Mouse (Mus musculus): ENCODE measurements around the gene Tsc22d4. TPM values are rescaled to one million over a fixed set of nuclear protein-coding genes. Genes with fewer than 3 reads are reported as not detected.

Gene Tsc22d4
- total and polyA plus RNA-seq, 3 experiments, result 90.8 to 491 (median 93.5) TPM

DNA sequence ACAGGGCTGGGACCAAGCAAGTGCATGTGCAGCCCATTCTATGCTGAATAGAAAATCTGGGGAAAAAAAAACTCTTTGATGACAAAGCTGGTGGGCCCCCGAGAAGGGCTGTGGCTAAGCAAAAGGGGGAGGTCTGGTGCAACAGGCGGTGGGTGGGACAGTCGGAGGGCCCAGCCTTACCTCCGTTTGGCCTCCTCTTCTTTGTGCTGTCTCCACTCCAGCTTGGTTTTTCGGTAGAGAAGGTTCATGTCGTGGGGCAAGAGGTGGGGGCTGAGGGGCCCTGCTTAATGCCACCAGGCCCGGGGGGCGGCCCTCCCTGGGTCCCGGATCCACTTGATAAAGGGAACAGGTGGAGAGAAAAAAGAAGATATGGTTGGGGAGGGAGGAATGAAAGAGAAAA lies 6.1 kb upstream of the Tsc22d4 start:
- no peak for ATAC-seq (ENCODE audit: extremely low read depth, insufficient number of reproducible peaks, low FRiP score, poor library complexity, severe bottlenecking)
- no peak overlapping the region; the same call in 1 of the 2 replicates for H3K4me3 ChIP-seq (ENCODE audit: low read depth, low read length)
- peaks cover 17% of the 10 kb centered on the region for H3K27me3 ChIP-seq (ENCODE audit: insufficient read depth, low read length)
- TF ChIP-seq CTCF (IDR thresholded peaks at IDR 0.05; ENCODE audit: low read depth, low read length) (no peak), GATA2 (IDR thresholded peaks at IDR 0.05; ENCODE audit: borderline replicate concordance, low read depth, low read length) (no peak), GATA1 (IDR thresholded peaks at IDR 0.05; ENCODE audit: borderline replicate concordance, low read length) (no peak), TAL1 (conservative IDR thresholded peaks at IDR 0.05; ENCODE audit: low read depth, low read length) (no peak), POLR2AphosphoS5 (IDR thresholded peaks at IDR 0.05; ENCODE audit: insufficient replicate concordance, low read depth, low read length) (no peak)
- no peaks in the 10 kb centered on the region for H3K9me3 ChIP-seq (replicated peaks)
- H3K4me1 ChIP-seq (ENCODE audit: insufficient read depth, low read depth, low read length), result peaks cover 55% of the 10 kb centered on the region
- H3K36me3 ChIP-seq (replicated peaks), result no peaks in the 10 kb centered on the region
- no peak for DNase-seq (ENCODE audit: low spot score)

DNA sequence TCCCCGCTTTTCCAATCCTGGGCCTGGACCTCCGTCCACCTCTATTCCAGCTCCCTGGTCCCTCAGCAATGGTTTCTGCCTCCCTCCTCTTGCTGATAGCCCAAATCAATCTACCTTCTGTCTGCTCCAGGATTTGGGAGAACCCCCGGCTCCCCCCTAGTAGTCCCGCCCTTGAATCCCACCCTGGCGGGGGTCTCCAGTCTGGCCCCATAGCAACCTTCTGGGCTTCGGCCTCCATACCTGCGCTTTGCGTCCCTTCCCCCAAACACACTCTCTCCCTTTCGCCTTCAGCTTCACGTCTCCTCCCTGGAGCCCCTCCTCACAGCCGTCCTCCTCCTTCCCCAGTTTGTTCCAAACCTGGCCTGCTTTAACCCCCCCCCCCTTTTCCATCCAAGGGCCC lies 5.0 kb upstream of the Tsc22d4 start:
- DNase-seq (ENCODE audit: low spot score), result no peak
- peak overlapping the region; percentile 75 for H3K4me3 ChIP-seq (ENCODE audit: low read depth, low read length)
- peaks cover 64% of the 10 kb centered on the region for H3K4me1 ChIP-seq (ENCODE audit: insufficient read depth, low read depth, low read length)

DNA sequence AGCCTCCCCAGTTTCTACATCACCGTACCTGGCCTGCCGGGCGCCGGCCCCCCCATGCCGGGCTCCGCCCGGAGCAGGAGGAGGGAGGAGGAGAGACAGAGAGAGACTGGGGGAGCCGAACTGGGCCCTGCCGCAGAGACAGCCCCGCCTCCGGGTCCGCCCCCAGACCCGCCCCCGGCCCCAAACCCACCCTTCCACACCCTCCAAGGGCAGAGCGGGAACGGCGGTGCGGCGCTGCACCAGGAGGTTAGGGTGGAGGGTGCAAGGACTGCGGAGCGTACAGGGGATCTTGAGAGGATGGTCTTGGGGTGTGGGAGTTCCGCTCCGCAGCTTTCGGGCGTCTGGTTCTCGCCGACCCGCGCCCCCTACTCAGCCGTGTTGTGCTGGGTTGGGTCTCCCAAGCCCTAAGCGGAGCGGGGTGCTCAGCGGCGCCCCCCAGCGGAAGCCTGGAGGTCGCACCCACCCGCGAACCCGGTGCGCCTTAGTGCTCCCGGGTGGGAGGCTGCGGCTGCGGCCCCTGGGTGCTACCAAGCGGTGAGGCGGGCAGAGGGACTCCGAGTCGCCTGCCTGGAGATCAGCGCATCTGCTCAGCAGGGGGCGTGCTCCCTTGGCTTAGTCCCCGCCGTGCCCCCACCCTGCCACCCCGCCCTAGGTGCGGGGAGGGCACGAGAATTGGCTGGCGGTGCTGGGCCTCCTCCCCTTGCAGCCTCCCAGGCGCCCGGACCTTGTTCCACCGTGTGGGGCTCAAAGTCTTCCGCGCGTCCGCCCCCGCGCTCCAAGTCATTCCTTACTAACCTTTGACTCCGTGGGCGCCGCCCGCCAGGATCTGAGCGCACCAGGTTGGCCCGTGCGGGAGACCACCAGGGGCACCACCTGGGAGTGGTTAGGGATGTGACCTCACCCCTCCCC lies 4.3 kb upstream of the Tsc22d4 start, which contains the start of gene Nyap1:
Gene Nyap1 (minus strand): TSS at position 585 of the 909 bp plus-strand sequence.
- DNase-seq (ENCODE audit: low spot score) (peak; percentile 81), ATAC-seq (ENCODE audit: extremely low read depth, insufficient number of reproducible peaks, low FRiP score, poor library complexity, severe bottlenecking) (peak; percentile 35; the same call in 1 of the 2 replicates)
- Histone ChIP-seq H3K9me3 (replicated peaks) (no peaks in the 10 kb centered on the region), H3K4me3 (ENCODE audit: low read depth, low read length) (peak within 1 kb of the TSS; percentile 75), H3K36me3 (replicated peaks) (no peaks in the 10 kb centered on the region), H3K4me1 (ENCODE audit: insufficient read depth, low read depth, low read length) (peaks cover 65% of the 10 kb centered on the region), H3K27me3 (ENCODE audit: insufficient read depth, low read length) (peaks cover 5% of the 10 kb centered on the region; the same call in 1 of the 2 replicates)
- TF ChIP-seq GATA2 (IDR thresholded peaks at IDR 0.05; ENCODE audit: borderline replicate concordance, low read depth, low read length) (no peak), TAL1 (conservative IDR thresholded peaks at IDR 0.05; ENCODE audit: low read depth, low read length) (no peak), POLR2AphosphoS5 (IDR thresholded peaks at IDR 0.05; ENCODE audit: insufficient replicate concordance, low read depth, low read length) (no peak), CTCF (IDR thresholded peaks at IDR 0.05; ENCODE audit: low read depth, low read length) (peak; percentile 53; the same call in 1 of the 2 replicates), GATA1 (IDR thresholded peaks at IDR 0.05; ENCODE audit: borderline replicate concordance, low read length) (no peak)

More for the DNA sequence above, 5.0 kb upstream of the Tsc22d4 start:
- ATAC-seq (ENCODE audit: extremely low read depth, insufficient number of reproducible peaks, low FRiP score, poor library complexity, severe bottlenecking), result no peak
- no peak for TF ChIP-seq GATA1 (IDR thresholded peaks at IDR 0.05; ENCODE audit: borderline replicate concordance, low read length)
- TF ChIP-seq CTCF (IDR thresholded peaks at IDR 0.05; ENCODE audit: low read depth, low read length), result no peak
- H3K27me3 ChIP-seq (ENCODE audit: insufficient read depth, low read length), result peaks cover 8% of the 10 kb centered on the region; the same call in 1 of the 2 replicates
- H3K36me3 ChIP-seq (replicated peaks), result no peaks in the 10 kb centered on the region
- no peaks in the 10 kb centered on the region for H3K9me3 ChIP-seq (replicated peaks)

GRCm38 (mm10) chr5:137742048-137742447 lies 3.5 kb upstream of the Tsc22d4 start:
- TF ChIP-seq TAL1 (conservative IDR thresholded peaks at IDR 0.05; ENCODE audit: low read depth, low read length), result no peak
- no peak for TF ChIP-seq CTCF (IDR thresholded peaks at IDR 0.05; ENCODE audit: low read depth, low read length)
- TF ChIP-seq GATA1 (IDR thresholded peaks at IDR 0.05; ENCODE audit: borderline replicate concordance, low read length), result no peak
- Histone ChIP-seq H3K4me3 (ENCODE audit: low read depth, low read length) (no peak overlapping the region; the same call in 1 of the 2 replicates), H3K27me3 (ENCODE audit: insufficient read depth, low read length) (peaks cover 5% of the 10 kb centered on the region; the same call in 1 of the 2 replicates), H3K9me3 (replicated peaks) (no peaks in the 10 kb centered on the region), H3K36me3 (replicated peaks) (peaks cover under 1% of the 10 kb centered on the region), H3K4me1 (ENCODE audit: insufficient read depth, low read depth, low read length) (peaks cover 67% of the 10 kb centered on the region)
- ATAC-seq (ENCODE audit: extremely low read depth, insufficient number of reproducible peaks, low FRiP score, poor library complexity, severe bottlenecking) (no peak), DNase-seq (ENCODE audit: low spot score) (no peak)

GRCm38 (mm10) chr5:137742836-137743235 lies 2.7 kb upstream of the Tsc22d4 start:
- ATAC-seq (ENCODE audit: extremely low read depth, insufficient number of reproducible peaks, low FRiP score, poor library complexity, severe bottlenecking) (no peak), DNase-seq (ENCODE audit: low spot score) (no peak)
- Histone ChIP-seq H3K4me3 (ENCODE audit: low read depth, low read length) (no peak overlapping the region), H3K36me3 (replicated peaks) (peaks cover 8% of the 10 kb centered on the region), H3K9me3 (replicated peaks) (no peaks in the 10 kb centered on the region), H3K27me3 (ENCODE audit: insufficient read depth, low read length) (peaks cover 2% of the 10 kb centered on the region; the same call in 1 of the 2 replicates), H3K4me1 (ENCODE audit: insufficient read depth, low read depth, low read length) (peaks cover 70% of the 10 kb centered on the region)
- TF ChIP-seq POLR2AphosphoS5 (IDR thresholded peaks at IDR 0.05; ENCODE audit: insufficient replicate concordance, low read depth, low read length) (no peak), GATA1 (IDR thresholded peaks at IDR 0.05; ENCODE audit: borderline replicate concordance, low read length) (no peak), TAL1 (conservative IDR thresholded peaks at IDR 0.05; ENCODE audit: low read depth, low read length) (no peak), GATA2 (IDR thresholded peaks at IDR 0.05; ENCODE audit: borderline replicate concordance, low read depth, low read length) (no peak), CTCF (IDR thresholded peaks at IDR 0.05; ENCODE audit: low read depth, low read length) (no peak)

GRCm38 (mm10) chr5:137744197-137744596 lies 1.3 kb upstream of the Tsc22d4 start:
- no peak for ATAC-seq (ENCODE audit: extremely low read depth, insufficient number of reproducible peaks, low FRiP score, poor library complexity, severe bottlenecking)
- no peaks in the 10 kb centered on the region for H3K9me3 ChIP-seq (replicated peaks)
- H3K27me3 ChIP-seq (ENCODE audit: insufficient read depth, low read length), result no peaks in the 10 kb centered on the region
- TF ChIP-seq GATA1 (IDR thresholded peaks at IDR 0.05; ENCODE audit: borderline replicate concordance, low read length), result no peak
- no peak for TF ChIP-seq CTCF (IDR thresholded peaks at IDR 0.05; ENCODE audit: low read depth, low read length)
- TF ChIP-seq POLR2AphosphoS5 (IDR thresholded peaks at IDR 0.05; ENCODE audit: insufficient replicate concordance, low read depth, low read length), result no peak
- TF ChIP-seq TAL1 (conservative IDR thresholded peaks at IDR 0.05; ENCODE audit: low read depth, low read length), result no peak
- no peak for TF ChIP-seq GATA2 (IDR thresholded peaks at IDR 0.05; ENCODE audit: borderline replicate concordance, low read depth, low read length)
- H3K36me3 ChIP-seq (replicated peaks), result peaks cover 19% of the 10 kb centered on the region
- H3K4me3 ChIP-seq (ENCODE audit: low read depth, low read length), result no peak overlapping the region
- peaks cover 69% of the 10 kb centered on the region for H3K4me1 ChIP-seq (ENCODE audit: insufficient read depth, low read depth, low read length)
- DNase-seq (ENCODE audit: low spot score), result no peak
